In genomic region chr13:111477695-111478094, GRCm38 (mm10) we compare ENCODE assay signal across 27 mouse cellular contexts. TPM values are rescaled to one million over a fixed set of nuclear protein-coding genes. Genes with fewer than 3 reads are reported as not detected.
DNase-seq lines count a peak whose midpoint lies in the region; ATAC-seq and TF ChIP-seq lines count a peak whose summit lies in the region.
"Had no signal": no experiment of that assay in that cellular context is flagged by ENCODE, and none has a peak within 500 bp of the region (broad histone marks: within the 10 kb centered on the region; RNA-seq: fewer than 3 reads in every experiment).

No protein-coding gene starts in this region.

- H3K27me3 ChIP-seq in CH12.LX (replicated peaks) = no peaks in the 10 kb centered on the region
- no peaks in the 10 kb centered on the region for H3K27me3 ChIP-seq in megakaryocyte, embryonic 14.5 days (replicated peaks)
- H3K27me3 ChIP-seq: embryonic facial prominence, embryonic 13.5 days; embryonic facial prominence, embryonic 15.5 days; forebrain, embryonic 12.5 days; Patski had no signal

- in situ Hi-C loops in CH12.LX (cut with MboI; ENCODE audit: low pct_ligation_motif_present, low pct_unique_long_range_greater_than_20kb, low sequenced_read_pairs) = no loop called here

- H3K27ac ChIP-seq in CH12.LX (ENCODE audit: insufficient read depth, low read depth) = no peak overlapping the region
- H3K27ac ChIP-seq: embryonic facial prominence, embryonic 13.5 days; embryonic facial prominence, embryonic 15.5 days; forebrain, embryonic 10.5 days; forebrain, embryonic 12.5 days had no signal

- no peak overlapping the region for H3K4me3 ChIP-seq in CH12.LX (replicated peaks in 1 of 3; ENCODE audit: low read depth in 2 of 3, low read length in 2 of 3, poor library complexity in 1 of 3)
- H3K4me3 ChIP-seq in megakaryocyte, embryonic 14.5 days (replicated peaks) = peak overlapping the region; percentile 18
- H3K4me3 ChIP-seq: embryonic facial prominence, embryonic 13.5 days; embryonic facial prominence, embryonic 15.5 days; erythroblast, embryonic 14.5 days; forebrain, embryonic 10.5 days; forebrain, embryonic 12.5 days had no signal

- peak; percentile 17; the same call in 1 of the 2 replicates for ATAC-seq in granulocyte monocyte progenitor cell, adult 5-6 weeks (replicated peaks; ENCODE audit: poor library complexity, severe bottlenecking)
- ATAC-seq: activated CD4-positive, CD25-positive, alpha-beta regulatory T cell, adult 4 months; CD4-positive, CD25-positive, alpha-beta regulatory T cell, adult 4 months; forebrain, embryonic 14.5 days; forebrain, postnatal 0 days; Patski had no signal

- H3K9ac ChIP-seq in CH12.LX (ENCODE audit: insufficient read depth, low read depth) = no peak overlapping the region
- H3K9ac ChIP-seq: embryonic facial prominence, embryonic 13.5 days; embryonic facial prominence, embryonic 15.5 days; forebrain, embryonic 12.5 days; forebrain, postnatal 0 days had no signal

- TF ChIP-seq EP300 in CH12.LX (IDR thresholded peaks at IDR 0.05; ENCODE audit: low read length) = no peak

- TF ChIP-seq CTCF in CH12.LX (conservative IDR thresholded peaks at IDR 0.05 in 1 of 2, IDR thresholded peaks at IDR 0.05 in 1 of 2; ENCODE audit: low read depth in 2 of 2, low read length in 2 of 2) = no peak

- peak overlapping the region; percentile 61; the same call in 1 of the 2 replicates for H3K4me2 ChIP-seq in CH12.LX (ENCODE audit: insufficient read depth, low read depth, poor library complexity, severe bottlenecking)
- H3K4me2 ChIP-seq: embryonic facial prominence, embryonic 13.5 days; embryonic facial prominence, embryonic 15.5 days; forebrain, embryonic 12.5 days had no signal

- no peak for TF ChIP-seq POLR2A in CH12.LX (IDR thresholded peaks at IDR 0.05; ENCODE audit: low read depth, low read length)

- peaks cover 7 to 47% of the 10 kb centered on the region in 2 experiments for H3K36me3 ChIP-seq in CH12.LX (replicated peaks in 1 of 2; ENCODE audit: control insufficient read depth in 1 of 2, insufficient read depth in 1 of 2, low read length in 1 of 2)
- H3K36me3 ChIP-seq in megakaryocyte, embryonic 14.5 days (replicated peaks; ENCODE audit: low read length) = peaks cover 61% of the 10 kb centered on the region
- H3K36me3 ChIP-seq: embryonic facial prominence, embryonic 15.5 days had no signal

- peaks cover 90% of the 10 kb centered on the region for H3K79me2 ChIP-seq in CH12.LX (replicated peaks; ENCODE audit: control insufficient read depth, extremely low read depth, insufficient read depth, poor library complexity, severe bottlenecking)

- dilution Hi-C loops in CH12.LX (cut with MboI; ENCODE audit: extremely low pct_ligation_motif_present, extremely low pct_unique_long_range_greater_than_20kb, low sequenced_read_pairs) = no loop called here

- DNase-seq in CH12.LX (ENCODE audit: extremely low read depth) = no peak
- DNase-seq in kidney, adult 18-20 months = no peak
- DNase-seq in frontal cortex, postnatal 36 days (ENCODE audit: low spot score in 2 of 2) = no peak
- DNase-seq in adrenal gland, adult (ENCODE audit: inconsistent age in 2 of 2, low spot score in 1 of 2) = no peak
- DNase-seq: adrenal gland, adult 2 months; adrenal gland, postnatal 10 days; adrenal gland, postnatal 25 days; B cell, adult 2 months; cerebellum, adult 11 months; cerebellum, adult 18-20 months; cerebellum, adult 8-10 months; cerebellum, adult 9-11 months; cerebellum, postnatal 14 days; cerebellum, postnatal 36 days; embryo, embryonic 11 days; forebrain, postnatal 0 days had no signal

- TF ChIP-seq RAD21 in CH12.LX (IDR thresholded peaks at IDR 0.05; ENCODE audit: low read depth, low read length) = no peak

- H3K4me1 ChIP-seq in CH12.LX (ENCODE audit: control insufficient read depth in 1 of 2, insufficient read depth in 2 of 2) = peaks cover 0 to 72% of the 10 kb centered on the region in 2 experiments; a peak in 2 of 4 replicates
- peaks cover 72% of the 10 kb centered on the region for H3K4me1 ChIP-seq in megakaryocyte, embryonic 14.5 days

- no peaks in the 10 kb centered on the region for H3K9me3 ChIP-seq in CH12.LX (replicated peaks; ENCODE audit: low read length)
- H3K9me3 ChIP-seq in megakaryocyte, embryonic 14.5 days = no peaks in the 10 kb centered on the region
- H3K9me3 ChIP-seq: embryonic facial prominence, embryonic 13.5 days; embryonic facial prominence, embryonic 15.5 days; forebrain, embryonic 10.5 days; forebrain, embryonic 12.5 days had no signal

TF ChIP-seq in CH12.LX, 34 proteins besides CTCF, POLR2A, EP300 and RAD21:
- TF ChIP-seq SMC3 (IDR thresholded peaks at IDR 0.05; ENCODE audit: low read depth, low read length) (no peak), CHD2 (IDR thresholded peaks at IDR 0.05; ENCODE audit: low read length) (no peak), KAT2A (IDR thresholded peaks at IDR 0.05; ENCODE audit: insufficient replicate concordance, low read length) (no peak), USF2 (conservative IDR thresholded peaks at IDR 0.05; ENCODE audit: low read depth, low read length) (no peak), ZKSCAN1 (IDR thresholded peaks at IDR 0.05; ENCODE audit: borderline replicate concordance, low read depth, low read length) (no peak), ZMIZ1 (IDR thresholded peaks at IDR 0.05; ENCODE audit: low read depth, low read length) (no peak), MAZ (IDR thresholded peaks at IDR 0.05; ENCODE audit: low read depth, low read length) (no peak)

RNA-seq across cellular contexts. Expression of gene Gpbp1, which starts 12.2 kb away (rescaled TPM):
- total RNA-seq in CH12.LX (2012; rRNA removed) (43.3 and 50.4 TPM in 2 replicates), CH12.LX (2014; rRNA removed) (96.1 and 107 TPM in 2 replicates)
- polyA plus RNA-seq in CH12.LX (2012; ENCODE audit: insufficient read length, low read depth) = 85.7 and 99.6 TPM in 2 replicates
- 78.4 and 87.0 TPM in 2 replicates for total RNA-seq in granulocyte monocyte progenitor cell, adult 5-6 weeks (2014; fragmentation: Nextera tagmentation)
- total RNA-seq in granulocyte monocyte progenitor cell, adult 5-6 weeks (2017) = 140 and 154 TPM in 2 replicates
- 3.7 TPM in 1 of 2 replicates, not detected in the other for polyA plus RNA-seq in megakaryocyte, embryonic 14.5 days (2012; ENCODE audit: insufficient read depth, low replicate concordance)
